Mouse (Mus musculus) forebrain, embryonic 14.5 days (tissue): ENCODE results near the gene Olfr1337. TPM values are rescaled to one million over a fixed set of nuclear protein-coding genes. Genes with fewer than 3 reads are reported as not detected.
A peak's percentile ranks its signal among the peaks of the same experiment; 100 is the strongest.
"Not testable (repeated sequence)": the region's sequence is repeated elsewhere in the genome, so short reads cannot be mapped to it uniquely, and the experiment has no call there.

Experiments used
- ATAC-seq: fragments of 200-750 bp; cut with Nextera tagmentation; 2 replicates; pipeline ENCODE4 v1.8.0; 2017; ENCODE audit warnings: mild to moderate bottlenecking, moderate library complexity
- DNase-seq: peaks from one replicate; pipeline ENCODE4 v3.0.0-alpha.2; 2015; ENCODE audit warnings: low spot score
- H3K27ac ChIP-seq: fragments of 300-500 bp; sonication (generic); 2 replicates; pipeline ENCODE4 v1.5.1; 2014; ENCODE audit warnings: low read depth, mild to moderate bottlenecking, control low read depth, low read length, moderate library complexity
- H3K27me3 ChIP-seq: fragments of 300-500 bp; sonication (generic); replicated peaks from 2 replicates; pipeline ENCODE4 v1.6.1; 2014; ENCODE audit warnings: low read length, control low read depth, mixed read lengths; ENCODE audit not compliant: control insufficient read depth, insufficient read depth
- H3K36me3 ChIP-seq: fragments of 300-500 bp; sonication (generic); 2 replicates; pipeline ENCODE4 v1.6.1; 2014; ENCODE audit warnings: low read length, control low read depth; ENCODE audit not compliant: control insufficient read depth, insufficient read depth
- H3K4me1 ChIP-seq: fragments of 300-500 bp; sonication (generic); 2 replicates; pipeline ENCODE4 v1.6.1; 2014; ENCODE audit warnings: antibody characterized with exemption, low read length, control low read depth; ENCODE audit not compliant: control insufficient read depth, insufficient read depth
- H3K4me2 ChIP-seq: fragments of 300-500 bp; sonication (generic); 2 replicates; pipeline ENCODE4 v1.6.1; 2014; ENCODE audit warnings: mild to moderate bottlenecking, control low read depth, low read length
- H3K4me3 ChIP-seq: fragments of 300-500 bp; sonication (generic); 2 replicates; pipeline ENCODE4 v1.5.1; 2014; ENCODE audit warnings: low read depth, low read length, control low read depth
- H3K9ac ChIP-seq: fragments of 300-500 bp; sonication (generic); 2 replicates; pipeline ENCODE4 v1.6.1; 2014; ENCODE audit warnings: mild to moderate bottlenecking, low read length, control low read depth, moderate library complexity
- H3K9me3 ChIP-seq: fragments of 300-500 bp; sonication (generic); replicated peaks from 2 replicates; pipeline ENCODE4 v1.6.1; 2016; ENCODE audit warnings: low read length, control low read depth, mixed read lengths; ENCODE audit not compliant: control insufficient read depth
- WGBS: fragments of 180-500 bp; shearing (Covaris S2); extraction: QIAGEN DNeasy Blood & Tissue Kit; methylation state at CpG from one replicate; pipeline ENCODE4 v1.1.7; 2014; 5-methylcytosine and 5-hydroxymethylcytosine counted together
- polyA plus RNA-seq: library from polyadenylated mRNA; unstranded; fragments of >200 nt; fragmentation: Nextera tagmentation; extraction: Ambion mirVana; gene quantifications from 2 replicates; pipeline ENCODE4 v1.2.1, GENCODE M21; 2014

Gene Olfr1337
- not detected in 2 replicates for polyA plus RNA-seq

- H3K9ac ChIP-seq, result no peak within 1 kb of the TSS
- no peaks in the 10 kb centered on the region for H3K36me3 ChIP-seq
- no peak within 1 kb of the TSS for H3K27ac ChIP-seq
- no peak within 1 kb of the TSS for H3K4me3 ChIP-seq
- ATAC-seq, result no peak
- no peak within 1 kb of the TSS for H3K4me2 ChIP-seq
- no peaks in the 10 kb centered on the region for H3K9me3 ChIP-seq
- DNase-seq, result no peak
- WGBS, result 80% methylated on average over 2 of the region's 2 CpGs
- no peaks in the 10 kb centered on the region for H3K27me3 ChIP-seq
- no peaks in the 10 kb centered on the region for H3K4me1 ChIP-seq
Measured at GRCm38 (mm10) chr4:118782486-118782885, at the start of gene Olfr1337. TSS of gene Olfr1337 (minus strand) at chr4:118782586.

GRCm38 (mm10) chr4:118818921-118819320, 36.5 kb upstream of the Olfr1337 start:
- no peak overlapping the region for H3K4me3 ChIP-seq
- no peak overlapping the region for H3K4me2 ChIP-seq
- no peaks in the 10 kb centered on the region for H3K9me3 ChIP-seq
- ATAC-seq, result no peak
- no peak overlapping the region for H3K27ac ChIP-seq
- WGBS, result 86% methylated on average over 1 of the region's 1 CpGs
- H3K9ac ChIP-seq, result no peak overlapping the region
- no peaks in the 10 kb centered on the region for H3K27me3 ChIP-seq
- no peaks in the 10 kb centered on the region for H3K36me3 ChIP-seq
- no peaks in the 10 kb centered on the region for H3K4me1 ChIP-seq
- DNase-seq, result no peak

GRCm38 (mm10) chr4:118809844-118810243, 27.5 kb upstream of the Olfr1337 start, which contains the start of gene Olfr1335:
TSS of gene Olfr1335 (minus strand) at chr4:118809944.
- H3K4me3 ChIP-seq, result no peak within 1 kb of the TSS
- H3K36me3 ChIP-seq, result no peaks in the 10 kb centered on the region
- WGBS, result 87% methylated on average over 4 of the region's 4 CpGs
- no peaks in the 10 kb centered on the region for H3K4me1 ChIP-seq
- no peaks in the 10 kb centered on the region for H3K9me3 ChIP-seq
- ATAC-seq (no peak), DNase-seq (no peak)
- no peak within 1 kb of the TSS for H3K9ac ChIP-seq
- H3K4me2 ChIP-seq, result no peak within 1 kb of the TSS
- H3K27me3 ChIP-seq, result no peaks in the 10 kb centered on the region
- H3K27ac ChIP-seq, result no peak within 1 kb of the TSS

GRCm38 (mm10) chr4:118792796-118793195, 10.4 kb upstream of the Olfr1337 start:
- not testable (repeated sequence) for DNase-seq, H3K4me2 ChIP-seq, ATAC-seq, H3K27me3 ChIP-seq, H3K4me3 ChIP-seq, H3K9ac ChIP-seq, H3K27ac ChIP-seq, H3K36me3 ChIP-seq, H3K4me1 ChIP-seq, H3K9me3 ChIP-seq

- Histone ChIP-seq H3K4me3 (no peak within 1 kb of the TSS), H3K27me3 (no peaks in the 10 kb centered on the region), H3K36me3 (no peaks in the 10 kb centered on the region), H3K27ac (no peak within 1 kb of the TSS), H3K4me2 (no peak within 1 kb of the TSS), H3K4me1 (no peaks in the 10 kb centered on the region), H3K9ac (no peak within 1 kb of the TSS), H3K9me3 (no peaks in the 10 kb centered on the region)
- WGBS, result 83% methylated on average over 1 of the region's 1 CpGs
- ATAC-seq (no peak), DNase-seq (no peak)
Measured at GRCm38 (mm10) chr4:118758637-118759036, 23.7 kb downstream of the Olfr1337 start, which contains the start of gene Olfr1338. TSS of gene Olfr1338 (minus strand) at chr4:118758737.

- H3K36me3 ChIP-seq, result no peaks in the 10 kb centered on the region
- H3K4me2 ChIP-seq, result no peak overlapping the region
- H3K27ac ChIP-seq, result no peak overlapping the region
- peak; percentile 19 for DNase-seq
- no peak overlapping the region for H3K9ac ChIP-seq
- ATAC-seq, result no peak
- H3K4me1 ChIP-seq, result no peaks in the 10 kb centered on the region
- H3K9me3 ChIP-seq, result no peaks in the 10 kb centered on the region
- 3% methylated on average over 16 of the region's 16 CpGs for WGBS
- no peak overlapping the region for H3K4me3 ChIP-seq
- no peaks in the 10 kb centered on the region for H3K27me3 ChIP-seq
Measured at GRCm38 (mm10) chr4:118741881-118742280, 40.5 kb downstream of the Olfr1337 start.

GRCm38 (mm10) chr4:118740988-118741698, 41.2 kb downstream of the Olfr1337 start:
- Histone ChIP-seq H3K9ac (no peak overlapping the region), H3K4me1 (no peaks in the 10 kb centered on the region), H3K27ac (no peak overlapping the region), H3K27me3 (no peaks in the 10 kb centered on the region), H3K4me2 (no peak overlapping the region), H3K4me3 (no peak overlapping the region), H3K9me3 (no peaks in the 10 kb centered on the region), H3K36me3 (no peaks in the 10 kb centered on the region)
- WGBS, result 5% methylated on average over 11 of the region's 11 CpGs
- ATAC-seq (no peak), DNase-seq (no peak)

- Histone ChIP-seq H3K4me1 (no peaks in the 10 kb centered on the region), H3K27me3 (no peaks in the 10 kb centered on the region), H3K4me3 (no peak overlapping the region), H3K9me3 (no peaks in the 10 kb centered on the region), H3K4me2 (no peak overlapping the region), H3K36me3 (no peaks in the 10 kb centered on the region), H3K9ac (no peak overlapping the region), H3K27ac (no peak overlapping the region)
- ATAC-seq, result no peak
- DNase-seq, result no peak
- WGBS, result 58% methylated on average over 3 of the region's 3 CpGs
Measured at GRCm38 (mm10) chr4:118739574-118739973, 42.8 kb downstream of the Olfr1337 start.

- no peaks in the 10 kb centered on the region for H3K27me3 ChIP-seq
- no peaks in the 10 kb centered on the region for H3K4me1 ChIP-seq
- no peak within 1 kb of the TSS for H3K4me2 ChIP-seq
- no peaks in the 10 kb centered on the region for H3K9me3 ChIP-seq
- H3K27ac ChIP-seq, result no peak within 1 kb of the TSS
- ATAC-seq, result no peak
- DNase-seq, result no peak
- H3K9ac ChIP-seq, result no peak within 1 kb of the TSS
- no peak within 1 kb of the TSS for H3K4me3 ChIP-seq
- WGBS, result 100% methylated on average over 1 of the region's 1 CpGs
- H3K36me3 ChIP-seq, result no peaks in the 10 kb centered on the region
Measured at GRCm38 (mm10) chr4:118731875-118732274, 50.5 kb downstream of the Olfr1337 start, which contains the start of gene Olfr1339. TSS of gene Olfr1339 (plus strand) at chr4:118732175.
